Mouse (Mus musculus) ES-E14 (cell line): Measurements from ENCODE around the gene Iqgap2. TPM values are rescaled to one million over a fixed set of nuclear protein-coding genes. Genes with fewer than 3 reads are reported as not detected.

Experiments used
- DNase-seq: peaks from one replicate; pipeline ENCODE4 v3.0.0-alpha.2; 2013; ENCODE audit warnings: low read depth, low spot score
- H3K27ac ChIP-seq: 2 replicates; pipeline ENCODE4 v1.5.1; 2012; ENCODE audit warnings: low read depth, mild to moderate bottlenecking, low read length, moderate library complexity, mixed read lengths; ENCODE audit not compliant: poor library complexity, insufficient read depth, severe bottlenecking
- H3K36me3 ChIP-seq: 2 replicates; pipeline ENCODE4 v1.6.1; 2012; ENCODE audit warnings: mild to moderate bottlenecking, low read length, moderate library complexity, mixed read lengths; ENCODE audit not compliant: control insufficient read depth, poor library complexity, insufficient read depth, severe bottlenecking
- H3K4me1 ChIP-seq, 2 experiments: fragments of 150-350 bp in 1 of 2; sonication (generic) in 1 of 2; 2 replicates each; pipeline ENCODE4 v1.6.1; 2012; ENCODE audit warnings: low read length in 2 of 2, mild to moderate bottlenecking in 1 of 2, mixed read lengths in 1 of 2; ENCODE audit not compliant: control insufficient read depth in 2 of 2, insufficient read depth in 2 of 2, poor library complexity in 1 of 2
- H3K4me3 ChIP-seq, 2 experiments: fragments of 150-350 bp in 1 of 2; sonication (generic) in 1 of 2; 2 replicates each; pipeline ENCODE4 v1.5.1; 2012; ENCODE audit warnings: low read length in 2 of 2, low read depth in 1 of 2, mild to moderate bottlenecking in 1 of 2, mixed read lengths in 1 of 2; ENCODE audit not compliant: insufficient read depth in 1 of 2, poor library complexity in 1 of 2, severe bottlenecking in 1 of 2
- H3K9ac ChIP-seq: 2 replicates; pipeline ENCODE4 v1.6.1; 2012; ENCODE audit warnings: low read depth, mild to moderate bottlenecking, low read length, mixed read lengths; ENCODE audit not compliant: poor library complexity, insufficient read depth, severe bottlenecking
- H3K9me3 ChIP-seq: fragments of 150-350 bp; sonication (generic); 2 replicates; pipeline ENCODE4 v1.6.1; 2012; ENCODE audit warnings: low read depth, mild to moderate bottlenecking, low read length; ENCODE audit not compliant: control insufficient read depth, insufficient read depth
- CHD2 ChIP-seq: IDR thresholded peaks from 2 replicates; pipeline ENCODE4 v1.6.1; 2014; ENCODE audit warnings: mild to moderate bottlenecking, low read depth, low read length, inconsistent platforms
- HCFC1 ChIP-seq: IDR thresholded peaks from 2 replicates; pipeline ENCODE4 v1.6.1; 2012; ENCODE audit warnings: low read length, inconsistent platforms, borderline replicate concordance; ENCODE audit not compliant: insufficient read depth
- MAFK ChIP-seq: IDR thresholded peaks from 2 replicates; pipeline ENCODE4 v1.6.1; 2014; ENCODE audit warnings: mild to moderate bottlenecking, low read depth, low read length, inconsistent platforms; ENCODE audit not compliant: insufficient read depth
- ZC3H11A ChIP-seq: IDR thresholded peaks from 2 replicates; pipeline ENCODE4 v1.6.1; 2012; ENCODE audit warnings: low read depth, mild to moderate bottlenecking, inconsistent platforms, low read length, borderline replicate concordance
- ZNF384 ChIP-seq: IDR thresholded peaks from 2 replicates; pipeline ENCODE4 v1.6.1; 2012; ENCODE audit warnings: low read depth, low read length, inconsistent platforms
- in situ Hi-C, 2 experiments: fragments of 600-800 bp; cut with MboI; formaldehyde crosslinking; loops; one replicate each; pipeline ENCODE4 v1.15.1; 2025; ENCODE audit warnings: low sequenced_read_pairs in 2 of 2, inconsistent platforms in 1 of 2; ENCODE audit not compliant: unreplicated experiment in 2 of 2
- total RNA-seq: library from RNA; depleted of rRNA; stranded (reverse); fragments of 300-350 nt; gene quantifications from 2 replicates; pipeline ENCODE4 v1.2.3, GENCODE M21; 2012

Gene Iqgap2
- total RNA-seq, 1 experiment = 15.0 TPM

- Histone ChIP-seq H3K4me1 (peaks cover 10 to 17% of the 10 kb centered on the region in 2 experiments; a peak in 2 of 4 replicates), H3K27ac (no peak overlapping the region), H3K4me3 (no peak overlapping the region), H3K9ac (no peak overlapping the region), H3K36me3 (no peaks in the 10 kb centered on the region; the same call in 1 of the 2 replicates), H3K9me3 (no peaks in the 10 kb centered on the region)
- DNase-seq = no peak
- in situ Hi-C loops = no loop called here
- TF ChIP-seq ZNF384 = no peak
Observed at GRCm38 (mm10) chr13:95655284-95655683, 236.4 kb downstream of the Iqgap2 start.

DNA sequence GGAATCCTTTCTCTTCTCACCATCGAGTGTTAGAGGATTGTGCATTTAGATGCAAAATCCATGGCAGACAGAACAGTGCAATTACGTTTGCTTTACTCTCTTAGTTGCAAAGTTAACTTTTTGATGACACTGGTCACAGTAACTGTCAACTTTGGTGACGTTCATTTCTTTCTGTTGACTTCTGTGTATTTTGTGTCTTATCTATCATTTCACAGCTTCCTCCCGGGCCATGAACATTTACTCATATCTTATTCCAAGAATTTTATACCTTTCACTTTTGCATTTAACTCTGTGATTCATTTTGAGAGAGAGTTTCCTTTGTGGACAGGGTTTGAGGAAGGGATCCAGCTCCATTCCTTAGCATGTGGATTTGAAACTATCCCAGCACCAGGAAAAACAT, 238.0 kb downstream of the Iqgap2 start:
- H3K27ac ChIP-seq = no peak overlapping the region
- DNase-seq = no peak
- in situ Hi-C loops = no loop called here
- H3K4me3 ChIP-seq = no peak overlapping the region
- no peak overlapping the region for H3K9ac ChIP-seq
- H3K4me1 ChIP-seq = peaks cover 10 to 17% of the 10 kb centered on the region in 2 experiments; a peak in 2 of 4 replicates
- no peaks in the 10 kb centered on the region for H3K9me3 ChIP-seq
- H3K36me3 ChIP-seq = no peaks in the 10 kb centered on the region; the same call in 1 of the 2 replicates
- TF ChIP-seq HCFC1 (no peak), ZNF384 (no peak), CHD2 (no peak), ZC3H11A (no peak), MAFK (no peak)

DNA sequence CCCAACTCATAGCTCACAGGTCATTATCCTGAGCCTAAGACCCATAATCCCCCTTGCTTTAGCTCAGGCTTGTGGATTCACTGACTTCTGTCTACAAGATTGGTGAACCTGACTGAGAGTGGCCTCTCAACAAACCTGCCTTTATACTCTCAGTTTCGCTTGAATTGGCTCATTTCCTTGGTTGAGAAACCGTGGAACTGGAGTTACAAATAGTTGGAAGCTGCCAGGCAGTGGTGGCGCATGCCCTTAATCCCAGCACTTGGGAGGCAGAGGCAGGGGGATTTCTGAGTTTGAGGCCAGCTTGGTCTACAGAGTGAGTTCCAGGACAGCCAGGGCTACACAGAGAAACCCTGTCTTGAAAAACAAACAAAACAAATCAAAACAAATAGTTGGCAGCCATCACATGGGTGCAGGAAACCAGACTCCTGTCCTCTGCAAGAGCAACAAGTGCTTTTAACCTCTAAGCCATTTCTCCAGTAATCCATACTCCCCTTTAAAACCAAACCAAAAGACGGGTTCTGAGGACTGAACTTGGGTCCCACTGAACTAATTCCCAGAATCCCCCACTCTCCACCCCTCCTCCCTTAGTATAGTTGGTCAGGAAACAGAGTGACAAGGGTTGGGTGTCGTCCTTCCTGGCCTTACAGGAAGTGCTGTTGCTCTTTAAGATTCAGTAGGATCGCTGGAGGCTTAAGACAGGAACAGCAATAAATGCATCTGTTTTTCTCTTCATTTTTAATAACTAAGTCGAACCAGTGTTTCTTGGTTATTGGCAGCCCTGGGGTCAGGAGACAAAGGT, 239.7 kb downstream of the Iqgap2 start:
- no peak overlapping the region for H3K27ac ChIP-seq
- H3K4me3 ChIP-seq = no peak overlapping the region
- H3K9me3 ChIP-seq = no peaks in the 10 kb centered on the region
- DNase-seq = no peak
- peaks cover 2 to 12% of the 10 kb centered on the region in 2 experiments; a peak in 2 of 4 replicates for H3K4me1 ChIP-seq
- TF ChIP-seq ZC3H11A (no peak), CHD2 (no peak), HCFC1 (no peak), MAFK (no peak), ZNF384 (no peak)
- H3K9ac ChIP-seq = no peak overlapping the region
- in situ Hi-C loops = no loop called here
- no peaks in the 10 kb centered on the region; the same call in 1 of the 2 replicates for H3K36me3 ChIP-seq

- in situ Hi-C loops = no loop called here
- Histone ChIP-seq H3K4me1 (peaks cover 0 to 4% of the 10 kb centered on the region in 2 experiments; a peak in 1 of 4 replicates), H3K36me3 (no peaks in the 10 kb centered on the region; the same call in 1 of the 2 replicates), H3K27ac (no peak overlapping the region), H3K4me3 (no peak overlapping the region), H3K9ac (no peak overlapping the region), H3K9me3 (no peaks in the 10 kb centered on the region)
- TF ChIP-seq ZC3H11A (no peak), ZNF384 (no peak)
- DNase-seq = no peak
Observed at GRCm38 (mm10) chr13:95649941-95650340, 241.8 kb downstream of the Iqgap2 start.

DNA sequence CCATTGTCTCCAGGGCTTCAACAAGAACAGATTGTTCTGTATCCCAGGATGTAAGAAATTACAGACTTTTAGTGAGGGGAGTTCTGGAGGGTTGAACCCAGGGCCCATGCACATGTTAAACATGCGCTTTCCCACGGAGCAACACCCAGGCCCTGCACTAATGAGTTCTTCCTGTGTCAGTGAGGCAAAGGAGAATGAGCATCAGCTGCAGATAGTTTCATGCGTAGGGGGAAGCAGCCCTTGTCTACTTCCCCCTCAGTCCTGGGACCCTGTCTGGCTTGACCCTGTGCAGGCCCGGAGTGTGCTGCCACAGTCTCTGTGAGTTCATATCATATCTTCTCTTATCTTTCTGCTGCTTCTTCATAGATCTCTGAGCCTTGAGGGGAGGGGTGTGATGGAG, 244.5 kb downstream of the Iqgap2 start:
- Histone ChIP-seq H3K9ac (no peak overlapping the region), H3K4me3 (no peak overlapping the region), H3K27ac (no peak overlapping the region), H3K36me3 (no peaks in the 10 kb centered on the region; the same call in 1 of the 2 replicates), H3K9me3 (no peaks in the 10 kb centered on the region), H3K4me1 (no peaks in the 10 kb centered on the region)
- in situ Hi-C loops = no loop called here
- no peak for DNase-seq
- TF ChIP-seq ZNF384 = no peak
- no peak for TF ChIP-seq ZC3H11A
- TF ChIP-seq MAFK = no peak
- TF ChIP-seq CHD2 = no peak
- no peak for TF ChIP-seq HCFC1
